Mouse (Mus musculus): Measurements from ENCODE around the gene Igf2bp2. TPM values are rescaled to one million over a fixed set of nuclear protein-coding genes. Genes with fewer than 3 reads are reported as not detected.
A peak's percentile ranks its signal among the peaks of the same experiment; 100 is the strongest.

Igf2bp2 gene
- total RNA-seq, 1 experiment from 2014 or later: 1.2 TPM

- ATAC-seq (replicated peaks; ENCODE audit: low read depth, poor library complexity, severe bottlenecking): no peak
Observed at GRCm38 (mm10) chr16:22149659-22150345, 13.3 kb downstream of the Igf2bp2 start.

DNA sequence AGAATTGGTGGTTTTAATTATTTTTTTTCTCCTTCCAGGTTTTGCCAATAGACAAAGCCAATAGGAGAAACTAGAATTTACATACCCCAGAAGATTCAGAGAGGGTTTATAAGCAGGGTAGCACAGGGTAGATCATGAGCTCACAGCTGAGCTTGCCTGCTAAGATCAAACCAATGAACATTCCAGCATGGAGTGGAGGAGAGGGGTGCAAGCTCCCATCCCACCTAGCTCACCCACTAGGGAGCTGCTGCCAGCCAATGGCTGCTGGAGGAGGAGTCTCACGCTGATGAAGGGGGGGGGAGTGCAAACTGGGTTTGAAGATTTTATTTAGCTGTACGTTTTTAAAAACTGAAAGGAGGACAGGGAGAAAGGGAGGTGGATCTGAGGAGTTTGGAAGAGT lies 14.0 kb downstream of the Igf2bp2 start:
- no peak for ATAC-seq (replicated peaks; ENCODE audit: low read depth, poor library complexity, severe bottlenecking)

GRCm38 (mm10) chr16:22147131-22147530 lies 16.0 kb downstream of the Igf2bp2 start:
- ATAC-seq (replicated peaks; ENCODE audit: low read depth, poor library complexity, severe bottlenecking): no peak

DNA sequence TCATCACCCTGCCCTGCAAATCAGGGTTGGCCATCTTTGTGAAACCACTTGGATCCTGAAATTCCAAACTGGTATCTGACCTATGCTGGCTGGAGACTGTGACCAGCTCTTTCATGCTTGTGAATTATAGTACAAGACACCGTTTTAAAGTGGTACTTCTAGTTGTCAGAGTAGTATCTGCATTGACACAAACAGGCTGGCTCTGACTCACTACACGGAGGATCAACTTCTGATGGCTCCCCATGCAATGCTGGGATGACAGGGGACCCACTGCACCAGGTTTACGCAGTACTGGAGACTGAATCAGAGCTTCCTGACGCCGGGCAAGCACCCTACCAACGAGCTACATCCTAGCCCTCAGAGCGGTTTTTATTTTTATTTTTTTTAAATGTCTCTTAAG lies 17.0 kb downstream of the Igf2bp2 start:
- no peak for ATAC-seq (replicated peaks; ENCODE audit: low read depth, poor library complexity, severe bottlenecking)

DNA sequence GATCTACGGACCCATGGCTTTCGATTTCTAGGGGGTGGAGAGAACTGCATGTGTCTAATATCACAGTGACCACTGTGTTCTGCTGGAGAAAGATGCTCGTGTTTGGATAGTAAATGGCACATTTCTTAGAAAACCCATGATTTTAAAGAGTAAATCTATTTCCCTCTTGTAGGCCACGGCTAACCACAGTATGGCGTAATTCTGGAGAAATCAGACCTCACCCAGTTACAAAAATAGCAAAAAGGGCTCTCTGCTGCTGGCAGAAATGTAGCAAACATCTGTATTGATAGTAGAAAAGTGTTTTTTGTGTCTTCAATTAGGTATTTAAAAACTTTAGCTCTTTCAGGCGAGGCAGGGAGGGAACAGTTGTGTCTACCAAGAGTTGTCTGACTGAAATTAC lies 18.6 kb downstream of the Igf2bp2 start:
- ATAC-seq (replicated peaks; ENCODE audit: low read depth, poor library complexity, severe bottlenecking): no peak

DNA sequence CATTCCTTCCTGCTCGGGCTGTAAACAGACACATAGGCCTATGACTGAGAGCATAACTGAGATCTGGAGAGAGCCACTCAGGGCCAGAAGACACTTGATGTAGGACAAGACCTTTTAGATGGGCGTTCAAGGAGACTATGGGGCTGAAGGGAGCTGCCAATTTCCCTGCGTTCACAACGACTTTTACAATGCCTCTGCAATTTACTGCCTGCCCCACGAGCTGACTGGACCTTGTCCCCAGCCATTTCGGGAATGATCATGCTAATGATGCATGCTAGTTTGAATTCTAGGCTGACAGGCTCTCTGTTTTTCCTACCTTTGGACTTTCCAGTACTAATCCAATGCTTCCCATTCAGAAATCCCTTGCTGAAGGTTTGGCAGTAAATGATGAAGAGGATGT lies 22.2 kb downstream of the Igf2bp2 start:
- no peak for ATAC-seq (replicated peaks; ENCODE audit: low read depth, poor library complexity, severe bottlenecking)

DNA sequence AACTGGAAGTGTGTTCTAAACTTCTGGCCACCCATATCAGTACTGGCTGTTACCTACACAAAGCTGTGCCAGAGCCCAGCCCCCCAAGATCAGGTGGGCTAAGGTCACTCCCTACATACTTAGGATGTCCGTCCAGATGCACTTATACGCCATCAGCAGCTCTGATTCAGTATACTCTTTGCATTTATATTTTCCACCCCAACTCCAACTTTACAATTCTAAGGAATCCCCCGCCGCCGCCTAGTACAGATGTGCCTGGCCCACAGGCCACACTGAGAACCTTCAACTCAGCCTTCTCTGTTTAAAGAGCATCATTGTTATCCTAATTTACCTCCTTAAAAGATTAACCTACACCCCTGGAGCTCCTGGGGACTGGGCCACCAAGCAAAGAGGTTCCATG lies 23.3 kb downstream of the Igf2bp2 start:
- no peak for ATAC-seq (replicated peaks; ENCODE audit: low read depth, poor library complexity, severe bottlenecking)

DNA sequence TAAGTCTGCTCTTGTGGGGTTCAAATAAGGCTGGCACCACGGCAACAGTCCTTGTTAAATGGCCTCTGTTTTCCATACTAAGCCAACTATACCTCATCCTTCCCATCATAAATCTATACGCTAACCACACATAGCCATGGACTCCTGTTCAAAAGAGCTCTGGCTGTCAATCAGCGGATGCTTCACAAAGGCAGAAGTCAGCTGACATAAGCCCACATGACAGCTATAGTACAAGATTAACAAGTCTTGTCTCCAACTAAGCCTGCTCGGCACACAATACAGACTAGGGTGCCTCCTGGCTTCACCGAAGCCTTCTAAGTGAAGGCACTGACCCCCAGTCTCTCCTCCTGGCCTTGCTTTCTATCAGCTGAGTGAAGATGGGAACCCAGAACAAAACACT lies 26.9 kb downstream of the Igf2bp2 start:
- ATAC-seq (replicated peaks; ENCODE audit: low read depth, poor library complexity, severe bottlenecking): no peak

GRCm38 (mm10) chr16:22131321-22131720 lies 31.8 kb downstream of the Igf2bp2 start:
- no peak for ATAC-seq (replicated peaks; ENCODE audit: low read depth, poor library complexity, severe bottlenecking)

- ATAC-seq (replicated peaks; ENCODE audit: low read depth, poor library complexity, severe bottlenecking): no peak
Observed at GRCm38 (mm10) chr16:22129511-22129910, 33.6 kb downstream of the Igf2bp2 start.

DNA sequence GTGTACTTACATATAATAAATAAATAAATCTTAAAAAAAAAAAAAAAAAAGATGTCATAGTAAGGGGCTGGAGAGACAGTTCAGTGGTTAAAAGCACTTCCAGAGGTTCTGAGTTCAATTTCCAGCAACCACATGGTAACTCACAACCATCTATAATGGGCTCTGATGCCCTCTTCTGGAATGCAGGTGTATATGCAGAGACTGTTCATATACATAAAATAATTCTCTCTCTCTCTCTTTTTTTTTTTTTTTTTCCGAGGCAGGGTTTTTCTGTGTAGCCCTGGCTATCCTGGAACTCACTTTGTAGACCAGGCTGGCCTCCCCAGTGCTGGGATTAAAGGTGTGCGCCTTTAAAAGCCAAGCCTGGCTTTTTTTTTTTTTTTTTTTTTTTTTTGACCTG lies 34.5 kb downstream of the Igf2bp2 start:
- ATAC-seq (replicated peaks; ENCODE audit: low read depth, poor library complexity, severe bottlenecking): no peak

DNA sequence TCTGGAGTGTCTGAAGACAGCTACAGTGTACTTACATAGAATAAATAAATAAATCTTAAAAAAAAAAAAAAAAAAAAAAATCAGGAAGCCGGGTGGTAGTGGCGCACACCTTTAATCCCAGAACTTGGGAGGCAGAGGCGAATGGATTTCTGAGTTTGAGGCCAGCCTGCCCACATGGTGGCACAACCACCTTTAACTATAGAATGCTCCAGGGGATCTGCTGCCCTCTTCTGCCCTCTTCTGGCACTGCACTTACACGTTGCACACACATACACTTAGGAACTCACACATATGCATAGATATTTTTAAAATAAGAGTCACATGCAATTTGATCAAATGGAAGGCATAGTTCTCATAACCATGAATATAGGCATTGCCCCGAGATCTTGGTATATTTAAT lies 35.3 kb downstream of the Igf2bp2 start:
- no peak for ATAC-seq (replicated peaks; ENCODE audit: low read depth, poor library complexity, severe bottlenecking)

DNA sequence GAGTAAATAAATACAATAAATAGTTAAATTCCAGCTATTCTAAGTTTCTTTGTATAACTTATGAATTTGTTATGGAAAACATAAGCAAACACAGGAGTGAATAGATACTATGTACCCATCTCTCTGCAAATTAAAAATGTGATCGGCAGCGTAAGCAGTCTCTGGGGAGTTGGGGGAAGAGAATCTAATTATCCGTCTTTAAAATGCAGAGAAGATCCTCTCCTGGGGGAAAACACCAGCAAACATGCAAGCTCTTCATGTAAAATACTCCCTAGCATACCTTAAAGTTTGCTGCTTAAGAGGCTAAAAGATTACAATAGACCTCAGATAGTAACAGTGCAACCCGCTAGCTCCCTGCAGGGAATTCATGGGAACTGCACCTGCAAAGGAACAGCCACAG lies 36.2 kb downstream of the Igf2bp2 start:
- no peak for ATAC-seq (replicated peaks; ENCODE audit: low read depth, poor library complexity, severe bottlenecking)

- no peak for ATAC-seq (replicated peaks; ENCODE audit: low read depth, poor library complexity, severe bottlenecking)
Observed at GRCm38 (mm10) chr16:22124325-22124918, 38.7 kb downstream of the Igf2bp2 start.

GRCm38 (mm10) chr16:22123658-22124057 lies 39.4 kb downstream of the Igf2bp2 start:
- no peak for ATAC-seq (replicated peaks; ENCODE audit: low read depth, poor library complexity, severe bottlenecking)

DNA sequence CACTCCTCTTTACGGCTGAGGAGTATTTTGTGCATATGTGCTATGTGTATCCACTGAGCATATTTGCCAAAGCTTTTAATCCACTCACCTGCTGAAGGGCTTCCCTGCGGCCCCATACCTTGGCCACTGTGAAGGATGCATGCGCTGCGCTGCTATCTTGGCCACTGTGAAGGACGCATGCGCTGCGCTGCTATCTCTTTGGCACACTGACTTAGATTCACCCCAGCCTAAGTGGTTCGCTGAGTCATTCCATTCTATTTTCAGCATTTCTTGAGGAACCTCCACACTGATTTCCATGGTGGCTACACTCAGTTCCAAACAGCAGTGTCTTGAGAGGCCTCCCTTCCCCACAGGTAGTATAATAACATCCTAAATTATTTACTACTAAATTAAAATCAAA lies 42.0 kb downstream of the Igf2bp2 start:
- peak; percentile 40; the same call in 1 of the 2 replicates for ATAC-seq (replicated peaks; ENCODE audit: low read depth, poor library complexity, severe bottlenecking)

- peak; percentile 64 for ATAC-seq (replicated peaks; ENCODE audit: low read depth, poor library complexity, severe bottlenecking)
Observed at GRCm38 (mm10) chr16:22119524-22119923, 43.6 kb downstream of the Igf2bp2 start.

DNA sequence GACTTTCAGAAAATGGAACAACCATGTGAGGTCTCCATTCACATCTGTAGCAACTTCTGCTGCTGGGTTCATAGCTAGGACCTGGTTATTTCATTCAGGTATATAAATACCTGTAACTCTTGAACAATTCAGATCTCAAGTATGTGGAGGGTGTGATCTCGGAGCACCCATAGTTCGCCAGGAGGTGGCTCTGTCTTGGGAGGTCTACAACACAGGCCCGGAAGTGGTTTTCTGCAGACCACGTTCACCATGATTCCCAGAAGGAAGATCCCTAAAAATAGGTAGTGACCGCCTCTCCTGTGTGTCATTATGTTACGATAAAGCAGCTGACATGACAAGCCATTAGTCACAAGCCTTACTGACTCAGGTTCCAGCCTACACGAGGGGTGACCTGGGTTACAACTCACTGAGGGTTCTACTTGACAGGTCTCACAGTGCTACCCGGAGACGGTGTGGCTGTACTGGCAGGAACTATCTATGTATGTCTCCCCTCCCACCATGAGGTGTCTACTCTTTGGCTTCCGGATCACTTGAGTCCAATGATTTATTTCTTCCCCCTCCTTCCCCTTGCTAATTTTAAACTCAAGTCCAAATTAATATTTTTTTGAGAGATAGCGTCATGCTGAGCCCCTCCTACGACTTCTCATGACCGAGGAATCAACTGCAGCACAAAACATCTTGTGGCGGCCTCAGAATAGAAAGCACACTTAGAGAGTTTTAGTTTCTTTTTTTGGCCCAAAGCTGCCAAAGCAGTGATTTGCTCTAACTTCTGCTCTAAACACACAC lies 44.2 kb downstream of the Igf2bp2 start:
- peak; percentile 34 for ATAC-seq (replicated peaks; ENCODE audit: low read depth, poor library complexity, severe bottlenecking)

DNA sequence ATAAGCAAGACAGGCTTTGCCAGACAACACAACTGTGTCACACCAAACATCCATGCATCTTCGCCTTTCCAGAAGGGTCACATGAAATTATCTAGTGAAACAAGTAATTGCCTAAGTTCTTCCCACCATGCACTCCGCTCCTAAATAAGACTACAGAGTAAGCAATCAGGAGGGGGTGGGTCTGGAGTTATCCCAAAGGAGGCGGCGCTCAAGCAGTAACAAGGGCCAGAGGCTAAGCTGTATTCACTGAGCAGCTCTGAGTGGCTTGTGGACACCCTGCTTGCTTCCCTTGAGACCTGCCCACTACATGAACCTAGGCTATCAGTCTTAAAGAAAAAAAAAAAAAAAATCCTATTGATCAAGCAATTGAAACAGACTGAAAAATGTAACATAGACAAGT lies 44.9 kb downstream of the Igf2bp2 start:
- ATAC-seq (replicated peaks; ENCODE audit: low read depth, poor library complexity, severe bottlenecking): no peak

GRCm38 (mm10) chr16:22116748-22117147 lies 46.4 kb downstream of the Igf2bp2 start:
- no peak for ATAC-seq (replicated peaks; ENCODE audit: low read depth, poor library complexity, severe bottlenecking)

GRCm38 (mm10) chr16:22116058-22116457 lies 47.0 kb downstream of the Igf2bp2 start:
- peak; percentile 58 for ATAC-seq (replicated peaks; ENCODE audit: low read depth, poor library complexity, severe bottlenecking)

Measured in common myeloid progenitor, adult 5-6 weeks (primary cell).